Mouse (Mus musculus) bone marrow macrophage, adult 2 months (primary cell): Measurements from ENCODE around the gene Usp50. TPM values are rescaled to one million over a fixed set of nuclear protein-coding genes. Genes with fewer than 3 reads are reported as not detected.

Experiments
- H3K27ac ChIP-seq: 2 replicates; pipeline ENCODE4 v1.5.1; 2012; ENCODE audit warnings: low read depth, low read length; ENCODE audit not compliant: insufficient read depth
- H3K4me1 ChIP-seq: 2 replicates; pipeline ENCODE4 v1.6.1; 2012; ENCODE audit warnings: low read length; ENCODE audit not compliant: control insufficient read depth, insufficient read depth
- H3K4me3 ChIP-seq: 2 replicates; pipeline ENCODE4 v1.5.1; 2012; ENCODE audit warnings: mild to moderate bottlenecking, low read length, moderate library complexity; ENCODE audit not compliant: insufficient read depth
- CTCF ChIP-seq: IDR thresholded peaks from 2 replicates; pipeline ENCODE4 v1.5.1; 2012; ENCODE audit warnings: low read depth, mild to moderate bottlenecking, low read length, moderate library complexity
- POLR2A ChIP-seq: IDR thresholded peaks from 2 replicates; pipeline ENCODE4 v1.6.1; 2012; ENCODE audit warnings: mild to moderate bottlenecking, low read depth, low read length, borderline replicate concordance
- polyA plus RNA-seq: library from polyadenylated mRNA; stranded (reverse); fragments of >200 nt; gene quantifications from 2 replicates; pipeline ENCODE4 v1.2.4, GENCODE M21; 2012; ENCODE audit not compliant: missing spikeins, insufficient read depth, insufficient read length

Usp50 gene
- polyA plus RNA-seq: 2.6 and 4.2 TPM in 2 replicates

DNA sequence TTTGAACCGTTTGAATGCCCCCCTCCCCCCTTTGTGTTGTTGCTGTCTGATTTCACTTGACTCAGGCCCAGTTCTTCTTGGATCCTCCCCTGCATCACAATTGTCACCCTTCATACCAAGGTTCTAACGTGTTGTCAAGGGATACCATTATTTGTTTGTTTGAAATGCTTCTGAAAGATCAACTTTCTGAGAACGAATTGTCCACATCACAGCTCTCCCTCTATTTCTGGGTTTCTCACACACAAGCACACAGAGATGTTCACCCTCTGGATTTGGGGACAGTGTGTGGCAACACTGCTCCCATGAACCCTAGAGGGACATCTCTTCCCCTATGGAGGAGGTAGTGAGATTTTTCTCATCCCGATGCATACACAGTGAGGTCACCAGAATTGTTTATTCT is at the start of gene Usp50:
Usp50 (minus strand) TSS at position 101 of the 400 bp plus-strand sequence.
- H3K4me3 ChIP-seq: no peak within 1 kb of the TSS
- H3K27ac ChIP-seq: no peak within 1 kb of the TSS
- no peak for TF ChIP-seq POLR2A
- peaks cover 5% of the 10 kb centered on the region for H3K4me1 ChIP-seq

DNA sequence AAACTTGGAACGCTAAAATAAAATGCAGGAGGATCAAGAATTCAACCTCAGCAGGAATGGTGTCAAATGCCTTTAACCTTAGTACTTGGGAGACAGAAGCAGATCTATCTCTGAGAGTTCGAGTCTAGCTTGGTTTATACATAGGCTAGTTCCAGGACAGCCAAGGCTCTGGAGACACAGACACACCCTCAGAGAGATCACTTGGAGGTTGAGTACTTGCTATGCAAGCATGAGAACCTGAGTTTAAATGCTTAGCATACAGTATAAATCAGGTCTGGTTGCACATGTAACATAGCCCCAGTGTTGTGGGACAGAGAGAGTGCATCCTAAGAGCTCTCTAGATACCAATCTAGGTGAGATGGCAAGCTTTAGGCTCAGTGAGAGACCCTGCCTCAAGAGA is 34.1 kb upstream of the Usp50 start:
- H3K4me1 ChIP-seq: no peaks in the 10 kb centered on the region
- no peak for TF ChIP-seq CTCF
- no peak for TF ChIP-seq POLR2A
- H3K27ac ChIP-seq: no peak overlapping the region
- no peak overlapping the region for H3K4me3 ChIP-seq

DNA sequence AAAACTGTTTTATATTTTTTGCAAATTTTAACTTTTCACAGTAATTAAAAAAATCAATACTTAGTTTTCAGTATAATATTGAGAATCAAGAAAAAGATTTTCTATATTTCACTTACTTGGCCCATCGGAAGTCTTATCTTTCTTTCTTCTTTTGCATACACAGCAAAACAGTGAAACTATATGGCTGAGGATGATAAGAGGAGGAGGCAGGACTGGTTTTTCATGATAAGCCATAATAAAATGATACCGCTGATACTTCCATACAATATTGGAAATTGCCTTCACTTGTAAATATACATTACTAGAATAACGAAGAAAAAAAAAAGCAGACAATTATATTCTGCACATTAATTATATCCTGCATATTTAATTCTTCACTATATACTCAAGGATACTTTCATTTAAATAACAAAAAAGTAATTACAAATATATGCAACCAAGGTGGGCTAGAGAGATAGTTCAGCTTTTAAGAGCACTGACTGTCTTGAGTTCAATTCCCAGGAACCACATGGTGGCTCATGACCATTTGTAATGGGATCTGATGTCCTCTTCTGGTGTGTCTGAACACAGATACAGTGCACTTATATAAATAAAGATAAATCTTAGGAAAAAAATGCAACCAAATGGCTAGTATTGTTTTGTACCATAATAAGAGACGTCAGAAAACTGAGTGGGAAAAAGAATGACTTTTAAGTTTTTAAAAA is 33.5 kb upstream of the Usp50 start:
- Histone ChIP-seq H3K4me3 (no peak overlapping the region), H3K27ac (no peak overlapping the region), H3K4me1 (no peaks in the 10 kb centered on the region)
- TF ChIP-seq POLR2A (no peak), CTCF (no peak)

GRCm38 (mm10) chr2:126815822-126816221 is 32.6 kb upstream of the Usp50 start:
- no peaks in the 10 kb centered on the region for H3K4me1 ChIP-seq
- TF ChIP-seq POLR2A: no peak
- no peak for TF ChIP-seq CTCF
- H3K4me3 ChIP-seq: no peak overlapping the region
- no peak overlapping the region for H3K27ac ChIP-seq

DNA sequence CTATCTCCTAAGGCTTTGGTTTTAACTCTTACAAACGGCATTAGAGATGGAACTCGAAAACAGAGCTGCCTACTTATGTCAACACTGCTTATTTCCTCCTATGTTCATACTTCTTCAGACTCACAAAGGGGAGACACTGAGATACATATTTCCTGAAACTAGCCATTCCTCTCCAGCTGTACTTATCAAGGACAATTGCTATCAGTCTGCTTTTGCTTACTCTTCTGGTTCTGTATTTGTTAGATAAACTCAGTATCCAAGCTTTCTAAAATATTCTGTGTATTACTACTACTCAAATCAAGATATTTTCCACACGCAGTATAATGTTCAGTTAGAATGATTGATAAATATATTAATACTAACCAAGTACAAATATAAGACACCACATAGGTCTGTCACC is 18.7 kb upstream of the Usp50 start:
- no peak for TF ChIP-seq CTCF
- no peak for TF ChIP-seq POLR2A
- Histone ChIP-seq H3K4me3 (no peak overlapping the region), H3K27ac (no peak overlapping the region), H3K4me1 (no peaks in the 10 kb centered on the region)

- H3K4me3 ChIP-seq: no peak overlapping the region
- no peak overlapping the region for H3K27ac ChIP-seq
- H3K4me1 ChIP-seq: no peaks in the 10 kb centered on the region
- TF ChIP-seq POLR2A: no peak
Observed at GRCm38 (mm10) chr2:126798455-126798854, 15.2 kb upstream of the Usp50 start.

GRCm38 (mm10) chr2:126795708-126796107 is 12.4 kb upstream of the Usp50 start:
- no peak overlapping the region for H3K4me3 ChIP-seq
- TF ChIP-seq CTCF (no peak), POLR2A (no peak)
- H3K27ac ChIP-seq: no peak overlapping the region
- no peaks in the 10 kb centered on the region for H3K4me1 ChIP-seq

GRCm38 (mm10) chr2:126792611-126793010 is 9.3 kb upstream of the Usp50 start:
- Histone ChIP-seq H3K4me3 (no peak overlapping the region), H3K4me1 (peaks cover 5% of the 10 kb centered on the region), H3K27ac (no peak overlapping the region)
- TF ChIP-seq POLR2A (no peak), CTCF (no peak)

DNA sequence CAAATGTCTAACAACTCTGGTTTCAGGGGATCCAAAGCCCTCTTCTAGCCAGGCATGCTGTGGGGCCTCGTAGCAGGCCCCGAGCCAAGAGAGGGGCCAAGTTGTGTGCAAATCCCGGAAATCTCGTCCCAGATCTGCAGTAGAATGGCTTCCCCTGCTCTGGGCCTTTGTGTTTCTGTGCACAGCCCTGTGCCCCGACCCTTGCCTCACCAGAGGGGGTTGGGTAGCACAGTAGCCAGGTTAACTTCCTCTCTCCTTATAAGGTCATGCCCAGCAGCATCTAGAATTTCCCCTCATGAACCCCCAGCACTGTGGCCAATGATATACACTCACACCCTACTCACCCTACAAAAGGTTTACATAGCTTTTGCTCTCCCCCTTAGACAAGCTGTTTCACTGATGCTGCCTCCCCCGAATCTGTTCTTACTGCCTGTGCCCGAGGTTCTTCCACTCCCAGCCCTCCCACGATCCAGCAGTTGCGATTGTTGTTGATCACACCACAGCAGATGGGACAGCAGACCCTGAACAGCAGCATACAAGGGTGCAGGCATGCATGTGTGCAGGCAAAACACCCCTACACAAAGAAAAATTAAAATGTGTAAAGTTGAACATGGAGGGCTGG is 4.6 kb upstream of the Usp50 start:
- no peak overlapping the region for H3K4me3 ChIP-seq
- peaks cover 5% of the 10 kb centered on the region for H3K4me1 ChIP-seq
- no peak overlapping the region for H3K27ac ChIP-seq
- TF ChIP-seq POLR2A: no peak
- TF ChIP-seq CTCF: no peak

DNA sequence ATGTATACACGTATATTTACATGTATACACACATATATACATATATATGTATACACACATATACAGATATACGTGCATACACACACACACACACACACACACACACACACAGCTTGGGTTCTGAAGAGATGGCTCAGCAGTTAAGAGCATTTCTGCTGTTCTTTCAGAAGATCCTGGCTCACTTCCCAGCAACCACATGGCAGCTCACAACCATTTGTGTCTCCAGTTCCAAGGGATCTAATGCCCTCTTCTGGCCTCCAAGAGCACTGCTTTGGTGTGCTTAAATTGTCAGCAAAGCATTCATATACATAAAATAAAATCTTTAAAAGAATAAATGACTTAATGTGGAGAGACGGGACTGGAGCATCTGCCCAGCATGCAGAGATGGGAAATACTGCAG is 837 bp downstream of the Usp50 start:
- Histone ChIP-seq H3K4me3 (no peak overlapping the region), H3K4me1 (no peaks in the 10 kb centered on the region), H3K27ac (no peak overlapping the region)
- 0 out of 2 replicates have a peak, but pooled peaks have one; percentile 20 for TF ChIP-seq CTCF
- no peak for TF ChIP-seq POLR2A

GRCm38 (mm10) chr2:126781478-126781877 is 1.8 kb downstream of the Usp50 start:
- Histone ChIP-seq H3K4me3 (no peak overlapping the region), H3K27ac (no peak overlapping the region), H3K4me1 (no peaks in the 10 kb centered on the region)
- TF ChIP-seq POLR2A (no peak), CTCF (no peak)
